Mouse (Mus musculus): ENCODE measurements around the gene Gm4565. TPM values are rescaled to one million over a fixed set of nuclear protein-coding genes. Genes with fewer than 3 reads are reported as not detected.

Gene Gm4565
- not detected for polyA plus RNA-seq (2014; fragmentation: Illumina TruSeq; extraction: RNeasy Lipid Tissue Mini Kit (QIAGEN cat#74804))

DNA sequence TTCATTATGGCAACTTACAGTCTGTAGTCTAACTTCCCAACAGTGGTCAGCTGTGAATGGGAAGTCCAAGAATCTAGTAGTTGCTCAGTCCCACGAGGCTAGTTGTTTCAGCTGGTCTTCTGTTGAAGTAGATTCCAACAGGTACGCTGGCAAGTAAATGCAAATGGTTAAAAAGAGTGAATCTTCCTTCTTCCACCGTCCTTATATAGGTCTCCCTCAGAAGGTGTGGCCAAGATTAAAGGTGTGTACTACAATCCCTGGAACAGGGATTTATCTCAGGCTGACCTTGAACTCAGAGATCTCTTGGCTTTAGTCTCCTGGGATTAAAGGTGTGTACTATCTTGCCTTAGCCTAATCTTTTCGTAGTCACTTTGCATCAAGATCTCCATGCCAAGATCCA, at the start of gene Gm4565:
TSS of gene Gm4565 (minus strand) at position 101 of the 400 bp plus-strand sequence.

DNA sequence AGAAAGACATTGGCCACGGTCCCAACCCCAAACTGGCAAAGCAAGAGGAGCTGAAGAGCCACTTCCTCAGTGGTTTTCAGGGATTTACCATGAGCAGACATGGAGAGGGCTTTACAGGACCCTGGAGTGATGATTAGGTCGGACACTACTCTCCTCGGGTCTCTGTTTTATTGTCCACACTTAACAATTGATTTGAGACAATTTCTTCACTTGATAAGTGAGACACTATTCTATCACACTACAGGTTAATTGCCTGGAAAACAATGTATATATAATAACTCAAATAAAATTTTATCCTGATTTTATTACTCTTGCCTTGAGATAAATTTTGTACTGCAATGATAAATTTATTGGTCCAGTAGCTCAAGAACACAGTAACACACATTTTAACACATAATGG, 22.7 kb downstream of the Gm4565 start, which contains the start of gene Gm4201:
TSS of gene Gm4201 (minus strand) at position 101 of the 400 bp plus-strand sequence.

DNA sequence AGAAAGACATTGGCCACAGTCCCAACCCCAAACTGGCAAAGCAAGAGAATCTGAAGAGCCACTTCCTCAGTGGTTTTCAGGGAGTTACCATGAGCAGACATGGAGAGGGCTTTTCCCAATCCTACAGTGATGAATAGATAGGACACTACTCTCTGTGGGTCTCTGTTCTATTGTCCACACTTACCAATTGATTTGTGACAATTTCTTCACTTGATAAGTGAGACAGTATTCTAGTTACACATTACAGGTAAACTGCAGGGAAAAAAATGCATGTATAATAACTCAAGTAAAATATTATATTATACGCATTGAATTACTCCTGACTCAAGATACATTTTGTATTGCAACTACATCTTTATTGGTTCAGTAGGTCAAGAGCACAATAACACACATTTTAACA, 53.1 kb downstream of the Gm4565 start, which contains the start of gene Gm8677:
TSS of gene Gm8677 (minus strand) at position 101 of the 400 bp plus-strand sequence.

Other genes with a start within 250 kb of the Gm4565 start
- gene Gm8660, start 217.1 kb downstream of the Gm4565 start, polyA plus RNA-seq (2014; fragmentation: Illumina TruSeq; extraction: RNeasy Lipid Tissue Mini Kit (QIAGEN cat#74804)) = not detected
- not detected for gene Vmn1r148, start 174.5 kb downstream of the Gm4565 start, polyA plus RNA-seq (2014; fragmentation: Illumina TruSeq; extraction: RNeasy Lipid Tissue Mini Kit (QIAGEN cat#74804))
- not detected for gene Vmn1r149, start 149.9 kb downstream of the Gm4565 start, polyA plus RNA-seq (2014; fragmentation: Illumina TruSeq; extraction: RNeasy Lipid Tissue Mini Kit (QIAGEN cat#74804))
- not detected for gene Gm10665, start 124.1 kb downstream of the Gm4565 start, polyA plus RNA-seq (2014; fragmentation: Illumina TruSeq; extraction: RNeasy Lipid Tissue Mini Kit (QIAGEN cat#74804))
- gene Vmn1r151, start 88.4 kb downstream of the Gm4565 start, polyA plus RNA-seq (2014; fragmentation: Illumina TruSeq; extraction: RNeasy Lipid Tissue Mini Kit (QIAGEN cat#74804)) = not detected
- gene Vmn1r152, start 65.2 kb downstream of the Gm4565 start, polyA plus RNA-seq (2014; fragmentation: Illumina TruSeq; extraction: RNeasy Lipid Tissue Mini Kit (QIAGEN cat#74804)) = not detected
- gene Gm8677, start 53.2 kb downstream of the Gm4565 start, polyA plus RNA-seq (2014; fragmentation: Illumina TruSeq; extraction: RNeasy Lipid Tissue Mini Kit (QIAGEN cat#74804)) = not detected
- gene Gm4201, start 22.8 kb downstream of the Gm4565 start, polyA plus RNA-seq (2014; fragmentation: Illumina TruSeq; extraction: RNeasy Lipid Tissue Mini Kit (QIAGEN cat#74804)) = not detected
- gene Vmn1r155, start 69.9 kb upstream of the Gm4565 start, polyA plus RNA-seq (2014; fragmentation: Illumina TruSeq; extraction: RNeasy Lipid Tissue Mini Kit (QIAGEN cat#74804)) = not detected
- gene Gm8693, start 104.2 kb upstream of the Gm4565 start, polyA plus RNA-seq (2014; fragmentation: Illumina TruSeq; extraction: RNeasy Lipid Tissue Mini Kit (QIAGEN cat#74804)) = not detected
- gene Gm4567, start 131.6 kb upstream of the Gm4565 start, polyA plus RNA-seq (2014; fragmentation: Illumina TruSeq; extraction: RNeasy Lipid Tissue Mini Kit (QIAGEN cat#74804)) = 0.63 TPM
- gene Vmn1r157, start 173.6 kb upstream of the Gm4565 start, polyA plus RNA-seq (2014; fragmentation: Illumina TruSeq; extraction: RNeasy Lipid Tissue Mini Kit (QIAGEN cat#74804)) = not detected
- not detected for gene Vmn1r158, start 202.7 kb upstream of the Gm4565 start, polyA plus RNA-seq (2014; fragmentation: Illumina TruSeq; extraction: RNeasy Lipid Tissue Mini Kit (QIAGEN cat#74804))

Data from ovary, adult 10 weeks (tissue).